Mouse (Mus musculus): ENCODE data around the gene Gm10837. TPM values are rescaled to one million over a fixed set of nuclear protein-coding genes. Genes with fewer than 3 reads are reported as not detected.
"Not testable (repeated sequence)": the region's sequence is repeated elsewhere in the genome, so short reads cannot be mapped to it uniquely, and the experiment has no call there.

Gm10837 gene
- polyA plus RNA-seq, 1 experiment from 2014 or later, result 0.35 TPM

DNA sequence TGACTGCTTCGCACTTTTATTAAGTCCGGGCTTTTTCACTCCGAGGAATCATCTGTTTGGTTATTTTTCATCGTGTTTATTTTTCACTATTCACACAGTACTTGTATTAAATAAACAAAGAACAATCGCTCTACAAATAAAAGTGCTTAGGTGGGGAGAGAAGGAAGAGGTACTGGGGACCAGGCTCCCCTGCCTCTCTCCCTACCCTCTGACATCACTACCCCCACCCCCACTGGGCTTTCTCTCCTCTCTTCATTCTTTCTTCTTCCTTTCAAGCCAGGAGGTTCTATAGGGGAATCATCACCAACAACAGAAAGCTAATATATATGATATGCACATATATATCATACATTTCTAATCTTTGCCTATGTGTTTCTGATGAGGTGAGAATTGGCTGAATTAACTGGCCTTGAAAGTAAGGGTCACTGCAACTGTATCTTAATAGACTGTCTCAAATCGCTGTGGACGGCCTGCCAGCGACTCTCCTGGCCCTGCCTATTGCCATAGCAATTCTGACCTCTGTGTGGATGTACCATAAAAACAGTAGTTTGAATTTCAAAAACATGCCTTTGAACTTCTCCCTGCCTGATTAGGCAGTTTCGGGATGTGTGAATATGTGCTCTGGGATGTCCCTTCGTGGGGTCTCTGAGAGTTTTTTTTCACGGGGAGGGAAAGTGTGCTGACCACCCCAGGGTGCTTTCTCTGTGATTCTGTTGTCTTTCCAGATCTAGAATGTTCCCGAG lies 36.2 kb upstream of the Gm10837 start:
- H3K27ac ChIP-seq (ENCODE audit: low read depth, low read length), result no peak overlapping the region
- peaks cover 8% of the 10 kb centered on the region; the same call in 1 of the 2 replicates for H3K4me1 ChIP-seq (ENCODE audit: control insufficient read depth, insufficient read depth, low read length)
- H3K27me3 ChIP-seq (ENCODE audit: control insufficient read depth, insufficient read depth, low read length), result peaks cover 22% of the 10 kb centered on the region
- ATAC-seq (ENCODE audit: low read depth), result peak; percentile 13; the same call in 1 of the 2 replicates
- no peak overlapping the region for H3K9ac ChIP-seq (replicated peaks; ENCODE audit: low read depth, low read length)
- no peaks in the 10 kb centered on the region for H3K36me3 ChIP-seq (ENCODE audit: control insufficient read depth, insufficient read depth, low read length)
- no peaks in the 10 kb centered on the region for H3K9me3 ChIP-seq (ENCODE audit: control insufficient read depth, low read length)
- 5% methylated on average over 12 of the region's 12 CpGs for WGBS
- peak overlapping the region; percentile 27; the same call in 1 of the 2 replicates for H3K4me2 ChIP-seq (ENCODE audit: low read depth, low read length)
- no peak overlapping the region for H3K4me3 ChIP-seq (ENCODE audit: low read depth, low read length)

- Histone ChIP-seq H3K9me3 (ENCODE audit: control insufficient read depth, low read length) (no peaks in the 10 kb centered on the region), H3K27me3 (ENCODE audit: control insufficient read depth, insufficient read depth, low read length) (peaks cover 21% of the 10 kb centered on the region), H3K27ac (ENCODE audit: low read depth, low read length) (no peak overlapping the region), H3K4me1 (ENCODE audit: control insufficient read depth, insufficient read depth, low read length) (peaks cover 6% of the 10 kb centered on the region; the same call in 1 of the 2 replicates), H3K36me3 (ENCODE audit: control insufficient read depth, insufficient read depth, low read length) (no peaks in the 10 kb centered on the region), H3K4me3 (ENCODE audit: low read depth, low read length) (no peak overlapping the region), H3K4me2 (ENCODE audit: low read depth, low read length) (no peak overlapping the region), H3K9ac (replicated peaks; ENCODE audit: low read depth, low read length) (no peak overlapping the region)
- WGBS, result 28% methylated on average over 10 of the region's 10 CpGs
- no peak for ATAC-seq (ENCODE audit: low read depth)
Measured at GRCm38 (mm10) chr14:122454901-122455561, 35.4 kb upstream of the Gm10837 start.

DNA sequence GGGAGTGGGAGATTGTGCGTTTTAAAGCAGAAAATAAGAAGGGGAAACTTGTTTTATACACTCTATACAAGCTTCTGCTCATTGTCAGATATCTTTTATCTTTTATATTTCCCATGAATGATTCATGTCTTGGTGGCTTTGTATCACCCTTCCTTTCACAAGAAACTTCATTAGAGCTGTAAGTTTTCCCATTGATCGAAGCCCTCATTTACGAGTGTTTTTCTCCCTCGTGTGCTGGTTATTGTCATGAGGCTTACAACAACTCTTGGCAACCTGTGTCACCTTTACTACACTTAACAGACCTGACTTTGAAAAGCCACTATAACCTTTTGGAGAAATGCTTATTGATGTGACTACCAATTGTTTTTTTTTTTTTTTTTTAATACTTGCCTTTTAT lies 34.8 kb upstream of the Gm10837 start:
- WGBS, result 31% methylated on average over 4 of the region's 4 CpGs
- H3K27ac ChIP-seq (ENCODE audit: low read depth, low read length), result no peak overlapping the region
- H3K4me2 ChIP-seq (ENCODE audit: low read depth, low read length), result no peak overlapping the region
- no peak overlapping the region for H3K4me3 ChIP-seq (ENCODE audit: low read depth, low read length)
- no peaks in the 10 kb centered on the region for H3K36me3 ChIP-seq (ENCODE audit: control insufficient read depth, insufficient read depth, low read length)
- H3K4me1 ChIP-seq (ENCODE audit: control insufficient read depth, insufficient read depth, low read length), result peaks cover under 1% of the 10 kb centered on the region; the same call in 1 of the 2 replicates
- H3K9ac ChIP-seq (replicated peaks; ENCODE audit: low read depth, low read length), result no peak overlapping the region
- ATAC-seq (ENCODE audit: low read depth), result no peak
- no peaks in the 10 kb centered on the region for H3K9me3 ChIP-seq (ENCODE audit: control insufficient read depth, low read length)
- H3K27me3 ChIP-seq (ENCODE audit: control insufficient read depth, insufficient read depth, low read length), result peaks cover 19% of the 10 kb centered on the region

DNA sequence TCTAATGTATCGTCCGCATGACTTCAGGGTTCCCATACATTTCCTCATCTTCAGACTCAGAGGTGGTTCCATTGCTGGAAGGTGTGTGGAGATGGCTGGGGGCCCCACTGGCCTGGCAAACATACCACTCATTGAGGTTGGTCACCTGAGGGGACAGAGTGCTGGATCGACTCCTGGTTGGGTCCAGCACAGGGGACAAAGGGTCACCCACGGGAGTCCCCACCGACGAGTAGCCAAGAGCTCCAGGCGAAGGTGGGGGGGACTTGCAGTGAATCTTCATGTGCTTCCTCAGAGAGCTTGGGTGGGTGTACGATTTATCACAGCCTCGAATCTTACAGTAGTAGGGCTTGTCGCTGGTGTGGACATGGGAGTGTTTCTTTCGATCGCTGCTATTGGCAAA lies 31.1 kb upstream of the Gm10837 start:
- peaks cover 28% of the 10 kb centered on the region for H3K27me3 ChIP-seq (ENCODE audit: control insufficient read depth, insufficient read depth, low read length)
- not testable (repeated sequence) for H3K9me3 ChIP-seq (ENCODE audit: control insufficient read depth, low read length); ATAC-seq (ENCODE audit: low read depth); H3K4me1 ChIP-seq (ENCODE audit: control insufficient read depth, insufficient read depth, low read length); H3K36me3 ChIP-seq (ENCODE audit: control insufficient read depth, insufficient read depth, low read length); H3K4me2 ChIP-seq (ENCODE audit: low read depth, low read length); H3K9ac ChIP-seq (replicated peaks; ENCODE audit: low read depth, low read length); H3K27ac ChIP-seq (ENCODE audit: low read depth, low read length); H3K4me3 ChIP-seq (ENCODE audit: low read depth, low read length)
- 71% methylated on average over 6 of the region's 12 CpGs for WGBS

GRCm38 (mm10) chr14:122459776-122460175 lies 30.6 kb upstream of the Gm10837 start:
- Histone ChIP-seq H3K36me3 (ENCODE audit: control insufficient read depth, insufficient read depth, low read length) (no peaks in the 10 kb centered on the region), H3K9ac (replicated peaks; ENCODE audit: low read depth, low read length) (no peak overlapping the region), H3K4me1 (ENCODE audit: control insufficient read depth, insufficient read depth, low read length) (peaks cover 7% of the 10 kb centered on the region), H3K4me3 (ENCODE audit: low read depth, low read length) (no peak overlapping the region), H3K27ac (ENCODE audit: low read depth, low read length) (no peak overlapping the region), H3K4me2 (ENCODE audit: low read depth, low read length) (peak overlapping the region; percentile 17; the same call in 1 of the 2 replicates), H3K27me3 (ENCODE audit: control insufficient read depth, insufficient read depth, low read length) (peaks cover 28% of the 10 kb centered on the region), H3K9me3 (ENCODE audit: control insufficient read depth, low read length) (no peaks in the 10 kb centered on the region)
- no peak for ATAC-seq (ENCODE audit: low read depth)
- WGBS, result 96% methylated on average over 1 of the region's 1 CpGs

DNA sequence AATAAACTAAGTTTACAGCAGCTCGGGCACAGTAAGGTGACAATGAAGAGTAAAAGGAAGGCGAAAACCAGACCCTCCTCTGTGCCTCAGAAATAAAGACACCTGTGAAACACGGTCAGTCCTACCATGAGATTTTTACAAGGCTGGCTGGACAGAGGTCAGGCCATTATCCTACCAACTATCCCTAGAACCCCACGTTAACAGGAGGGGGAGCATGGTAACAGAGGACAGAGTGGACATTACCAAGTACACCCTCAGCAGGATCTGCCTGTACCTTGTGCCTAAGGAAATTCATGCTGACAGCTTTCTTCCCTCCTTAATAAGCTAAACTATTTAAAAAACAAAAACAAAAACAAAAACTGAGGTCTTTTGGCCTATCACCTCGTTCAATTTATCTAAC lies 30.2 kb upstream of the Gm10837 start:
- peak overlapping the region; percentile 8; the same call in 1 of the 2 replicates for H3K9ac ChIP-seq (replicated peaks; ENCODE audit: low read depth, low read length)
- 44% methylated on average over 5 of the region's 5 CpGs for WGBS
- H3K27me3 ChIP-seq (ENCODE audit: control insufficient read depth, insufficient read depth, low read length), result peaks cover 27% of the 10 kb centered on the region
- no peak overlapping the region for H3K27ac ChIP-seq (ENCODE audit: low read depth, low read length)
- peaks cover 10% of the 10 kb centered on the region for H3K4me1 ChIP-seq (ENCODE audit: control insufficient read depth, insufficient read depth, low read length)
- H3K4me3 ChIP-seq (ENCODE audit: low read depth, low read length), result no peak overlapping the region
- ATAC-seq (ENCODE audit: low read depth), result no peak
- peak overlapping the region; percentile 17; the same call in 1 of the 2 replicates for H3K4me2 ChIP-seq (ENCODE audit: low read depth, low read length)
- H3K36me3 ChIP-seq (ENCODE audit: control insufficient read depth, insufficient read depth, low read length), result no peaks in the 10 kb centered on the region
- no peaks in the 10 kb centered on the region for H3K9me3 ChIP-seq (ENCODE audit: control insufficient read depth, low read length)

GRCm38 (mm10) chr14:122461500-122461899 lies 28.9 kb upstream of the Gm10837 start:
- H3K4me3 ChIP-seq (ENCODE audit: low read depth, low read length), result no peak overlapping the region
- peaks cover 10% of the 10 kb centered on the region for H3K4me1 ChIP-seq (ENCODE audit: control insufficient read depth, insufficient read depth, low read length)
- 31% methylated on average over 3 of the region's 3 CpGs for WGBS
- peaks cover 25% of the 10 kb centered on the region for H3K27me3 ChIP-seq (ENCODE audit: control insufficient read depth, insufficient read depth, low read length)
- no peaks in the 10 kb centered on the region for H3K9me3 ChIP-seq (ENCODE audit: control insufficient read depth, low read length)
- H3K27ac ChIP-seq (ENCODE audit: low read depth, low read length), result no peak overlapping the region
- H3K36me3 ChIP-seq (ENCODE audit: control insufficient read depth, insufficient read depth, low read length), result no peaks in the 10 kb centered on the region
- H3K4me2 ChIP-seq (ENCODE audit: low read depth, low read length), result peak overlapping the region; percentile 60
- no peak overlapping the region for H3K9ac ChIP-seq (replicated peaks; ENCODE audit: low read depth, low read length)
- ATAC-seq (ENCODE audit: low read depth), result no peak

DNA sequence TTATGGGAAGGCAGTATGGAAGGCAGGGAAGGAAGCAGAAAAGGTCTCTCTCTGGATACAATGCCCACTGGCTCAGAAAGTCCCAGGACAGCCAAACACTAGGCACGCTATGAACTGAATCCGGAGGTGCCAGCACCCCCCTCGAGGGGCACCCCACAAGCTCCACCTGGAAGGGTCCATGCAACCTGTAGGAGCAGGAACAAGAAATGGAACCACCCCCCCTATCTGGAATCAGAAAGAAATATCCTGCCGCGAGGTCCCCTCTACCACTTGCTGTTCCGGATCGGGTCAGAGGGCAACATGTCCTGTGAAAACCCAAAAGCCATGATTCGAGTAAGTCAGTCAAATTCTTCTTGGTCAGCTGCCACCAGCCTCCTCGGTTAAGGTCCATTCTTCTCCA lies 28.4 kb upstream of the Gm10837 start:
- no peak for ATAC-seq (ENCODE audit: low read depth)

GRCm38 (mm10) chr14:122462689-122463079 lies 27.7 kb upstream of the Gm10837 start:
- 8% methylated on average over 17 of the region's 17 CpGs for WGBS
- peak overlapping the region; percentile 58; the same call in 1 of the 2 replicates for H3K9ac ChIP-seq (replicated peaks; ENCODE audit: low read depth, low read length)
- ATAC-seq (ENCODE audit: low read depth), result no peak
- H3K4me1 ChIP-seq (ENCODE audit: control insufficient read depth, insufficient read depth, low read length), result peaks cover 10% of the 10 kb centered on the region
- H3K4me2 ChIP-seq (ENCODE audit: low read depth, low read length), result peak overlapping the region; percentile 60
- H3K27me3 ChIP-seq (ENCODE audit: control insufficient read depth, insufficient read depth, low read length), result peaks cover 25% of the 10 kb centered on the region
- peak overlapping the region; percentile 36; the same call in 1 of the 2 replicates for H3K27ac ChIP-seq (ENCODE audit: low read depth, low read length)
- H3K4me3 ChIP-seq (ENCODE audit: low read depth, low read length), result peak overlapping the region; percentile 43
- H3K9me3 ChIP-seq (ENCODE audit: control insufficient read depth, low read length), result no peaks in the 10 kb centered on the region
- H3K36me3 ChIP-seq (ENCODE audit: control insufficient read depth, insufficient read depth, low read length), result no peaks in the 10 kb centered on the region

More for the DNA sequence above, 28.4 kb upstream of the Gm10837 start:
- Histone ChIP-seq H3K4me3 (ENCODE audit: low read depth, low read length) (0 out of 2 replicates have a peak overlapping the region, but pooled peaks have one; percentile 13), H3K4me1 (ENCODE audit: control insufficient read depth, insufficient read depth, low read length) (peaks cover 10% of the 10 kb centered on the region), H3K27ac (ENCODE audit: low read depth, low read length) (peak overlapping the region; percentile 30; the same call in 1 of the 2 replicates), H3K9me3 (ENCODE audit: control insufficient read depth, low read length) (no peaks in the 10 kb centered on the region), H3K36me3 (ENCODE audit: control insufficient read depth, insufficient read depth, low read length) (no peaks in the 10 kb centered on the region), H3K27me3 (ENCODE audit: control insufficient read depth, insufficient read depth, low read length) (peaks cover 25% of the 10 kb centered on the region), H3K9ac (replicated peaks; ENCODE audit: low read depth, low read length) (no peak overlapping the region), H3K4me2 (ENCODE audit: low read depth, low read length) (peak overlapping the region; percentile 60)
- WGBS, result 11% methylated on average over 9 of the region's 9 CpGs
